Comparison of ENCODE assay signal across 38 mouse cellular contexts in the genomic region with DNA sequence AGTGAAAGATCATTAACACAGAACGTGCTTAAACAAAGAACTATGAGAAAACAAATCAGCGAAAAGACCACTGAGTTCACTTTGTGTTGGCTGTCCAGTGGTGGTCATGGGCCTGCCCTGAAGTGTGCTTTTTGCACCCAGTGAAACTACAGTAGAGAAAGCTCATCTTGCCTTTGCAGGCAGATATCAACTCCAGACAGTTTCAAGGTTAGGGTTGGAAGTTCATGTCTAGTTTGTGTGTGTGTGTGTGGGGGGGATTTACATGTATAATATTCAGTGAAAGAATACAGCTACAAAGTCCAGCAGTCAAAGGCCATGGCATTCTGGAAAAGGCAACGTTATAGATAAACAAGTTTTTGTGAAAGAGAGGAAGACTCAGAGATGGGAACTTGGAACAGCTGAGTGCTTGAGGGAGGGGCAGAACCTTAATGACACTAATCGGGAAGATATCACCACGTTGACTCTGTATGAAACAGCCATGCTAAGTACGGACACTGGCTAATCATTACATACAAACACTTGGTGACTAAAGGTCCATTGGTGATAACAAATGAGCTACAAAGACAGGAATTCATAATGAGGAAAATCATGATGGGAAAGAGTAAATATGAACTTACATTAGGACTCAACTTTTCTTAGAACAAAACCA. TPM values are rescaled to one million over a fixed set of nuclear protein-coding genes. Genes with fewer than 3 reads are reported as not detected.
"Had no signal": no experiment of that assay in that cellular context is flagged by ENCODE, and none has a peak within 500 bp of the region (broad histone marks: within the 10 kb centered on the region; RNA-seq: fewer than 3 reads in every experiment).

No protein-coding gene starts in this region.

- H3K4me1 ChIP-seq: heart, embryonic 10.5 days; heart, embryonic 12.5 days; hindbrain, embryonic 10.5 days; hindbrain, embryonic 12.5 days; hindbrain, embryonic 13.5 days; hindbrain, embryonic 15.5 days; kidney, embryonic 15.5 days had no signal

- H3K9ac ChIP-seq: heart, embryonic 12.5 days; heart, embryonic 13.5 days; heart, embryonic 15.5 days; hindbrain, embryonic 12.5 days; hindbrain, embryonic 13.5 days; hindbrain, embryonic 14.5 days; hindbrain, embryonic 15.5 days; kidney, embryonic 15.5 days had no signal

- H3K27me3 ChIP-seq: heart, embryonic 12.5 days; heart, embryonic 13.5 days; heart, embryonic 15.5 days; hindbrain, embryonic 12.5 days; hindbrain, embryonic 13.5 days; hindbrain, embryonic 15.5 days; kidney, embryonic 15.5 days had no signal

- ATAC-seq: hindbrain, embryonic 16.5 days; hindbrain, postnatal 0 days; inflammation-experienced regulatory T-cells, adult 6 months had no signal

- H3K9me3 ChIP-seq: heart, embryonic 10.5 days; heart, embryonic 12.5 days; heart, embryonic 13.5 days; heart, embryonic 15.5 days; hindbrain, embryonic 10.5 days; hindbrain, embryonic 12.5 days; hindbrain, embryonic 13.5 days; hindbrain, embryonic 15.5 days; kidney, embryonic 15.5 days had no signal

- DNase-seq: heart, postnatal 10 days; heart, postnatal 14 days; heart, postnatal 36 days; heart, postnatal 4 days; kidney, adult 11 months; kidney, adult 18-20 months; kidney, adult 2 months; kidney, adult 8-10 months; kidney, adult 9 months; kidney, postnatal 10 days; kidney, postnatal 14 days; kidney, postnatal 25 days; kidney, postnatal 36 days; kidney, postnatal 4 days; layer of hippocampus, adult 9-11 months; layer of hippocampus, postnatal 36 days had no signal

- H3K4me3 ChIP-seq: heart, embryonic 10.5 days; heart, embryonic 12.5 days; heart, embryonic 13.5 days; heart, embryonic 15.5 days; hindbrain, embryonic 10.5 days; hindbrain, embryonic 12.5 days; hindbrain, embryonic 13.5 days; hindbrain, embryonic 15.5 days; kidney, embryonic 15.5 days; layer of hippocampus, adult 2 months; left cerebral cortex, adult 2 months had no signal

- H3K27ac ChIP-seq: heart, embryonic 10.5 days; heart, embryonic 13.5 days; heart, embryonic 15.5 days; hindbrain, embryonic 10.5 days; hindbrain, embryonic 12.5 days; hindbrain, embryonic 13.5 days; hindbrain, embryonic 14.5 days; hindbrain, embryonic 15.5 days; hindbrain, postnatal 0 days; kidney, embryonic 15.5 days; kidney, postnatal 0 days; layer of hippocampus, adult 2 months; left cerebral cortex, adult 2 months had no signal

- H3K36me3 ChIP-seq: heart, embryonic 10.5 days; heart, embryonic 12.5 days; heart, embryonic 13.5 days; heart, embryonic 15.5 days; hindbrain, embryonic 10.5 days; hindbrain, embryonic 12.5 days; hindbrain, embryonic 13.5 days; hindbrain, embryonic 15.5 days; kidney, embryonic 15.5 days had no signal

- H3K4me2 ChIP-seq: heart, embryonic 11.5 days; heart, embryonic 12.5 days; heart, embryonic 13.5 days; heart, embryonic 15.5 days; hindbrain, embryonic 12.5 days; hindbrain, embryonic 13.5 days; hindbrain, embryonic 14.5 days; hindbrain, embryonic 15.5 days; kidney, embryonic 15.5 days had no signal

RNA-seq across cellular contexts. Expression of gene Tnni3k, which starts 3.7 kb away (rescaled TPM):
- total RNA-seq: hematopoietic stem cell, adult 5-6 weeks; hindbrain, postnatal 0 days had no signal
- polyA plus RNA-seq: inflammation-experienced regulatory T-cells, adult 6 months; intestine, embryonic 14.5 days; kidney, embryonic 14.5 days; kidney, embryonic 15.5 days; kidney, embryonic 16.5 days; kidney, postnatal 0 days had no signal

RNA-seq across cellular contexts. Expression of gene Lrriq3, which starts 34.3 kb away (rescaled TPM):
- polyA plus RNA-seq: large intestine, adult 2 months had no signal
